Mouse (Mus musculus) heart, adult 2 months (tissue): Measurements from ENCODE around the gene Rad17. TPM values are rescaled to one million over a fixed set of nuclear protein-coding genes. Genes with fewer than 3 reads are reported as not detected.

Source experiments
- DNase-seq, 2 experiments: peaks; one replicate each; pipeline ENCODE4 v3.0.0; 2021
- H3K27ac ChIP-seq: fragments of 200-600 bp; 2 replicates; pipeline ENCODE4 v1.8.1; 2022
- H3K27me3 ChIP-seq: fragments of 200-500 bp; 2 replicates; pipeline ENCODE4 v1.6.1; 2012; ENCODE audit warnings: mild to moderate bottlenecking, low read length, inconsistent platforms, mixed read lengths; ENCODE audit not compliant: control insufficient read depth, insufficient read depth
- H3K36me3 ChIP-seq: fragments of 200-500 bp; 2 replicates; pipeline ENCODE4 v1.6.1; 2012; ENCODE audit warnings: low read length, inconsistent platforms; ENCODE audit not compliant: control insufficient read depth, insufficient read depth
- H3K4me1 ChIP-seq: fragments of 200-500 bp; 2 replicates; pipeline ENCODE4 v1.6.1; 2011; ENCODE audit warnings: low read length; ENCODE audit not compliant: control insufficient read depth, insufficient read depth
- H3K4me3 ChIP-seq: fragments of 200-600 bp; 2 replicates; pipeline ENCODE4 v1.8.1; 2022
- H3K79me2 ChIP-seq: fragments of 200-500 bp; replicated peaks from 2 replicates; pipeline ENCODE4 v1.6.1; 2012; ENCODE audit warnings: mild to moderate bottlenecking, inconsistent platforms, low read length, moderate library complexity, mixed read lengths; ENCODE audit not compliant: control insufficient read depth, insufficient read depth
- H3K9ac ChIP-seq: fragments of 200-500 bp; 2 replicates; pipeline ENCODE4 v1.6.1; 2012; ENCODE audit warnings: low read depth, mild to moderate bottlenecking, control low read depth, inconsistent platforms, low read length, mixed read lengths
- CTCF ChIP-seq: fragments of 200-600 bp; IDR thresholded peaks from 2 replicates; pipeline ENCODE4 v1.8.1; 2022; ENCODE audit warnings: antibody characterized with exemption, mild to moderate bottlenecking, moderate library complexity
- EP300 ChIP-seq: fragments of 200-500 bp; IDR thresholded peaks from 2 replicates; pipeline ENCODE4 v1.6.1; 2011; ENCODE audit warnings: low read depth, low read length, control low read depth; ENCODE audit not compliant: insufficient read depth
- POLR2A ChIP-seq: fragments of 200-500 bp; IDR thresholded peaks from 2 replicates; pipeline ENCODE4 v1.6.1; 2011; ENCODE audit warnings: mild to moderate bottlenecking, low read depth, low read length, control low read depth; ENCODE audit not compliant: insufficient read depth
- WGBS: fragments of 180-500 bp; shearing (Covaris S2); methylation state at CpG from one replicate; pipeline ENCODE4 v1.1.7; 2018; 5-methylcytosine and 5-hydroxymethylcytosine counted together
- intact Hi-C: fragments of 180-260 bp; cut with DNase I; formaldehyde crosslinking; loops from one replicate; pipeline ENCODE4 v1.15.1; 2025
- polyA plus RNA-seq: library from polyadenylated mRNA; depleted of rRNA; stranded (reverse); fragments of >200 nt; gene quantifications from 2 replicates; pipeline ENCODE4 v1.2.3, GENCODE M21; 2012; rRNA removed
- total RNA-seq, 2 experiments: library from RNA; stranded (reverse); gene quantifications; 2 replicates each; pipeline ENCODE4 v1.2.3; 2021

Rad17 gene
- total and polyA plus RNA-seq, 3 experiments = 5.6 to 15.0 (median 15.0) TPM

- Histone ChIP-seq H3K4me1 (no peaks in the 10 kb centered on the region), H3K27ac (no peak overlapping the region), H3K79me2 (no peaks in the 10 kb centered on the region), H3K9ac (no peak overlapping the region), H3K36me3 (no peaks in the 10 kb centered on the region), H3K27me3 (peaks cover 2% of the 10 kb centered on the region; the same call in 1 of the 2 replicates), H3K4me3 (no peak overlapping the region)
- no peak for DNase-seq
- intact Hi-C loops = no loop called here
- WGBS = 97% methylated on average over 1 of the region's 1 CpGs
- no peak for TF ChIP-seq POLR2A
- TF ChIP-seq EP300 = no peak
- no peak for TF ChIP-seq CTCF
These were observed 82.5 kb downstream of the Rad17 start for GRCm38 (mm10) chr13:100568359-100568758.

Other genes with a start within 250 kb of the Rad17 start
- gene Naip1, start 198.2 kb downstream of the Rad17 start, total RNA-seq = under 1 TPM; 0.05 to 0.09 TPM
- not detected in 2 replicates for gene Naip1, start 198.2 kb downstream of the Rad17 start, polyA plus RNA-seq
- gene Gtf2h2, start 158.5 kb downstream of the Rad17 start, total RNA-seq = 10 to 100 TPM; 21.4 to 24.3 TPM
- 15.5 and 24.3 TPM in 2 replicates for gene Gtf2h2, start 158.5 kb downstream of the Rad17 start, polyA plus RNA-seq
- under 1 TPM; 0.43 to 0.76 TPM for gene Ocln, start 98.3 kb downstream of the Rad17 start, total RNA-seq
- 0.37 and 0.82 TPM in 2 replicates for gene Ocln, start 98.3 kb downstream of the Rad17 start, polyA plus RNA-seq
- gene Marveld2, start 34.1 kb downstream of the Rad17 start, total RNA-seq = under 1 TPM; 0.27 to 0.34 TPM
- 0.50 and 0.66 TPM in 2 replicates for gene Marveld2, start 34.1 kb downstream of the Rad17 start, polyA plus RNA-seq
- 10 to 100 TPM; 55.1 to 65.7 TPM for gene Ak6, start 72 bp downstream of the Rad17 start, total RNA-seq
- gene Ak6, start 72 bp downstream of the Rad17 start, polyA plus RNA-seq = 49.9 and 92.7 TPM in 2 replicates
- gene Taf9, start 528 bp upstream of the Rad17 start, total RNA-seq = 1 to 10 TPM; 9.8 TPM
- gene Taf9, start 528 bp upstream of the Rad17 start, polyA plus RNA-seq = 2.2 and 3.4 TPM in 2 replicates
- under 1 TPM; 0.32 to 0.39 TPM for gene Ccdc125, start 18.7 kb upstream of the Rad17 start, total RNA-seq
- 0.59 and 0.70 TPM in 2 replicates for gene Ccdc125, start 18.7 kb upstream of the Rad17 start, polyA plus RNA-seq
- 10 to 100 TPM; 21.7 to 24.0 TPM for gene Cdk7, start 79.9 kb upstream of the Rad17 start, total RNA-seq
- gene Cdk7, start 79.9 kb upstream of the Rad17 start, polyA plus RNA-seq = 11.2 and 18.2 TPM in 2 replicates
- gene Mrps36, start 93.6 kb upstream of the Rad17 start, total RNA-seq = 100 to 1,000 TPM; 185 to 206 TPM
- gene Mrps36, start 93.6 kb upstream of the Rad17 start, polyA plus RNA-seq = 161 and 254 TPM in 2 replicates
- under 1 TPM in 1 of 2 experiments, not detected in 1; 0.23 TPM for gene Cenph, start 124.8 kb upstream of the Rad17 start, total RNA-seq
- gene Cenph, start 124.8 kb upstream of the Rad17 start, polyA plus RNA-seq = 0.08 TPM in 1 of 2 replicates, not detected in the other
- under 1 TPM; 0.21 to 0.41 TPM for gene Ccnb1, start 135.5 kb upstream of the Rad17 start, total RNA-seq
- 0.35 and 0.59 TPM in 2 replicates for gene Ccnb1, start 135.5 kb upstream of the Rad17 start, polyA plus RNA-seq
- 10 to 100 TPM; 21.0 to 21.2 TPM for gene Slc30a5, start 182.4 kb upstream of the Rad17 start, total RNA-seq
- gene Slc30a5, start 182.4 kb upstream of the Rad17 start, polyA plus RNA-seq = 13.4 and 25.0 TPM in 2 replicates